Mouse (Mus musculus): ENCODE results near the gene Tmem221.

The Tmem221 gene

GRCm38 (mm10) chr8:71579009-71579408, 20.3 kb upstream of the Tmem221 start:
- DNase-seq (ENCODE audit: low spot score in 2 of 2) = no peak

GRCm38 (mm10) chr8:71577856-71578387, 19.3 kb upstream of the Tmem221 start:
- DNase-seq (ENCODE audit: low spot score in 2 of 2) = no peak

- DNase-seq (ENCODE audit: low spot score in 2 of 2) = no peak
These were observed 16.3 kb upstream of the Tmem221 start for GRCm38 (mm10) chr8:71575020-71575419.

- DNase-seq (ENCODE audit: low spot score in 2 of 2) = no peak
These were observed 15.8 kb upstream of the Tmem221 start for GRCm38 (mm10) chr8:71574426-71574825.

GRCm38 (mm10) chr8:71572847-71573633, 14.4 kb upstream of the Tmem221 start:
- peak; percentile 79 to 85 for DNase-seq (ENCODE audit: low spot score in 2 of 2)

- DNase-seq (ENCODE audit: low spot score in 2 of 2) = no peak
These were observed 13.4 kb upstream of the Tmem221 start for GRCm38 (mm10) chr8:71572077-71572476.

GRCm38 (mm10) chr8:71570291-71570954, 11.8 kb upstream of the Tmem221 start:
- peak; percentile 94 to 99 for DNase-seq (ENCODE audit: low spot score in 2 of 2)

- DNase-seq (ENCODE audit: low spot score in 2 of 2) = peak; percentile 89 to 93
These were observed 11.0 kb upstream of the Tmem221 start for GRCm38 (mm10) chr8:71569366-71570290.

- DNase-seq (ENCODE audit: low spot score in 2 of 2) = no peak
These were observed 10.3 kb upstream of the Tmem221 start for GRCm38 (mm10) chr8:71568941-71569340.

- DNase-seq (ENCODE audit: low spot score in 2 of 2) = peak; percentile 48 to 62
These were observed 9.8 kb upstream of the Tmem221 start, which contains the start of gene Slc27a1 for GRCm38 (mm10) chr8:71568387-71568937. TSS of gene Slc27a1 (plus strand) at chr8:71568882.

- no peak for DNase-seq (ENCODE audit: low spot score in 2 of 2)
These were observed 8.9 kb upstream of the Tmem221 start for GRCm38 (mm10) chr8:71567587-71567986.

- DNase-seq (ENCODE audit: low spot score in 2 of 2) = no peak
These were observed 7.8 kb upstream of the Tmem221 start, which contains the start of gene Nxnl1 for GRCm38 (mm10) chr8:71566501-71566900. TSS of gene Nxnl1 (minus strand) at chr8:71566601.

GRCm38 (mm10) chr8:71563992-71564391, 5.3 kb upstream of the Tmem221 start:
- DNase-seq (ENCODE audit: low spot score in 2 of 2) = no peak

GRCm38 (mm10) chr8:71562751-71563150, 4.1 kb upstream of the Tmem221 start:
- peak; percentile 51 to 70 for DNase-seq (ENCODE audit: low spot score in 2 of 2)

- peak; percentile 50 to 61 for DNase-seq (ENCODE audit: low spot score in 2 of 2)
These were observed 2.7 kb upstream of the Tmem221 start for GRCm38 (mm10) chr8:71561401-71561800.

GRCm38 (mm10) chr8:71560765-71561164, 2.1 kb upstream of the Tmem221 start:
- no peak for DNase-seq (ENCODE audit: low spot score in 2 of 2)

- no peak for DNase-seq (ENCODE audit: low spot score in 2 of 2)
These were observed 1.4 kb upstream of the Tmem221 start for GRCm38 (mm10) chr8:71560071-71560470.

GRCm38 (mm10) chr8:71558958-71559690, 453 bp upstream of the Tmem221 start:
- DNase-seq (ENCODE audit: low spot score in 2 of 2) = no peak

- DNase-seq (ENCODE audit: low spot score in 2 of 2) = no peak
These were observed 4.0 kb downstream of the Tmem221 start for GRCm38 (mm10) chr8:71554644-71555043.

- DNase-seq (ENCODE audit: low spot score in 2 of 2) = no peak
These were observed 4.7 kb downstream of the Tmem221 start for GRCm38 (mm10) chr8:71554001-71554400.

GRCm38 (mm10) chr8:71552770-71553169, 5.9 kb downstream of the Tmem221 start:
- no peak for DNase-seq (ENCODE audit: low spot score in 2 of 2)
